Mouse (Mus musculus): ENCODE results near the gene Fkbp1a. TPM values are rescaled to one million over a fixed set of nuclear protein-coding genes. Genes with fewer than 3 reads are reported as not detected.

Fkbp1a gene
- polyA plus RNA-seq, 1 experiment from 2014 or later, result 644 TPM

GRCm38 (mm10) chr2:151566856-151567255 is 24.6 kb downstream of the Fkbp1a start:
- Histone ChIP-seq H3K4me1 (ENCODE audit: control insufficient read depth, insufficient read depth, low read length) (no peaks in the 10 kb centered on the region), H3K36me3 (ENCODE audit: control insufficient read depth, insufficient read depth, low read length) (peaks cover 27% of the 10 kb centered on the region), H3K9me3 (replicated peaks; ENCODE audit: control insufficient read depth, low read length) (no peaks in the 10 kb centered on the region), H3K9ac (ENCODE audit: low read length) (no peak overlapping the region), H3K4me2 (ENCODE audit: low read length) (no peak overlapping the region), H3K27ac (ENCODE audit: low read depth, low read length) (no peak overlapping the region), H3K4me3 (ENCODE audit: low read depth, low read length) (no peak overlapping the region), H3K27me3 (replicated peaks; ENCODE audit: control insufficient read depth, insufficient read depth, low read length) (no peaks in the 10 kb centered on the region)
- ATAC-seq (no peak), DNase-seq (ENCODE audit: low spot score) (no peak)
- 84% methylated on average over 6 of the region's 6 CpGs for WGBS

- Histone ChIP-seq H3K4me1 (ENCODE audit: control insufficient read depth, insufficient read depth, low read length) (no peaks in the 10 kb centered on the region), H3K4me2 (ENCODE audit: low read length) (no peak overlapping the region), H3K36me3 (ENCODE audit: control insufficient read depth, insufficient read depth, low read length) (peaks cover 11% of the 10 kb centered on the region), H3K9me3 (replicated peaks; ENCODE audit: control insufficient read depth, low read length) (no peaks in the 10 kb centered on the region), H3K4me3 (ENCODE audit: low read depth, low read length) (no peak overlapping the region), H3K27me3 (replicated peaks; ENCODE audit: control insufficient read depth, insufficient read depth, low read length) (no peaks in the 10 kb centered on the region), H3K27ac (ENCODE audit: low read depth, low read length) (no peak overlapping the region), H3K9ac (ENCODE audit: low read length) (no peak overlapping the region)
- 89% methylated on average over 2 of the region's 2 CpGs for WGBS
- ATAC-seq, result no peak
- DNase-seq (ENCODE audit: low spot score), result peak; percentile 5
Observed at GRCm38 (mm10) chr2:151569452-151569851, 27.2 kb downstream of the Fkbp1a start.

- no peak within 1 kb of the TSS for H3K9ac ChIP-seq (ENCODE audit: low read length)
Observed at GRCm38 (mm10) chr2:151571873-151572700, 29.8 kb downstream of the Fkbp1a start, which contains the start of gene Sdcbp2. Gene Sdcbp2 (plus strand): TSS chr2:151572622.

GRCm38 (mm10) chr2:151573667-151574066 is 31.4 kb downstream of the Fkbp1a start:
- no peak overlapping the region for H3K9ac ChIP-seq (ENCODE audit: low read length)
- ATAC-seq, result no peak
- H3K4me3 ChIP-seq (ENCODE audit: low read depth, low read length), result no peak overlapping the region
- H3K9me3 ChIP-seq (replicated peaks; ENCODE audit: control insufficient read depth, low read length), result no peaks in the 10 kb centered on the region
- WGBS, result 72% methylated on average over 3 of the region's 3 CpGs
- no peaks in the 10 kb centered on the region for H3K27me3 ChIP-seq (replicated peaks; ENCODE audit: control insufficient read depth, insufficient read depth, low read length)
- no peaks in the 10 kb centered on the region for H3K36me3 ChIP-seq (ENCODE audit: control insufficient read depth, insufficient read depth, low read length)
- peaks cover 8% of the 10 kb centered on the region; the same call in 1 of the 2 replicates for H3K4me1 ChIP-seq (ENCODE audit: control insufficient read depth, insufficient read depth, low read length)
- H3K27ac ChIP-seq (ENCODE audit: low read depth, low read length), result no peak overlapping the region
- no peak overlapping the region for H3K4me2 ChIP-seq (ENCODE audit: low read length)
- no peak for DNase-seq (ENCODE audit: low spot score)

More at GRCm38 (mm10) chr2:151571873-151572700, 29.8 kb downstream of the Fkbp1a start, which contains the start of gene Sdcbp2:
- ATAC-seq, result no peak
- no peak for DNase-seq (ENCODE audit: low spot score)
- H3K9me3 ChIP-seq (replicated peaks; ENCODE audit: control insufficient read depth, low read length), result no peaks in the 10 kb centered on the region
- H3K27ac ChIP-seq (ENCODE audit: low read depth, low read length), result no peak within 1 kb of the TSS
- no peaks in the 10 kb centered on the region for H3K36me3 ChIP-seq (ENCODE audit: control insufficient read depth, insufficient read depth, low read length)
- 71% methylated on average over 17 of the region's 17 CpGs for WGBS
- H3K4me1 ChIP-seq (ENCODE audit: control insufficient read depth, insufficient read depth, low read length), result peaks cover 8% of the 10 kb centered on the region; the same call in 1 of the 2 replicates
- H3K27me3 ChIP-seq (replicated peaks; ENCODE audit: control insufficient read depth, insufficient read depth, low read length), result no peaks in the 10 kb centered on the region
- H3K4me3 ChIP-seq (ENCODE audit: low read depth, low read length), result no peak within 1 kb of the TSS
- H3K4me2 ChIP-seq (ENCODE audit: low read length), result no peak within 1 kb of the TSS

- no peak for DNase-seq (ENCODE audit: low spot score)
- Histone ChIP-seq H3K9me3 (replicated peaks; ENCODE audit: control insufficient read depth, low read length) (no peaks in the 10 kb centered on the region), H3K4me2 (ENCODE audit: low read length) (no peak overlapping the region), H3K4me1 (ENCODE audit: control insufficient read depth, insufficient read depth, low read length) (peaks cover 8% of the 10 kb centered on the region; the same call in 1 of the 2 replicates), H3K4me3 (ENCODE audit: low read depth, low read length) (no peak overlapping the region), H3K36me3 (ENCODE audit: control insufficient read depth, insufficient read depth, low read length) (no peaks in the 10 kb centered on the region), H3K27me3 (replicated peaks; ENCODE audit: control insufficient read depth, insufficient read depth, low read length) (no peaks in the 10 kb centered on the region), H3K9ac (ENCODE audit: low read length) (no peak overlapping the region), H3K27ac (ENCODE audit: low read depth, low read length) (no peak overlapping the region)
- ATAC-seq, result no peak
- 65% methylated on average over 5 of the region's 5 CpGs for WGBS
Observed at GRCm38 (mm10) chr2:151574607-151575006, 32.3 kb downstream of the Fkbp1a start.

GRCm38 (mm10) chr2:151575119-151575698 is 32.9 kb downstream of the Fkbp1a start:
- 30% methylated on average over 7 of the region's 7 CpGs for WGBS
- Histone ChIP-seq H3K4me3 (ENCODE audit: low read depth, low read length) (peak overlapping the region; percentile 41), H3K4me2 (ENCODE audit: low read length) (peak overlapping the region; percentile 80), H3K9me3 (replicated peaks; ENCODE audit: control insufficient read depth, low read length) (no peaks in the 10 kb centered on the region), H3K4me1 (ENCODE audit: control insufficient read depth, insufficient read depth, low read length) (peaks cover 8% of the 10 kb centered on the region; the same call in 1 of the 2 replicates), H3K36me3 (ENCODE audit: control insufficient read depth, insufficient read depth, low read length) (no peaks in the 10 kb centered on the region), H3K27ac (ENCODE audit: low read depth, low read length) (peak overlapping the region; percentile 78; the same call in 1 of the 2 replicates), H3K27me3 (replicated peaks; ENCODE audit: control insufficient read depth, insufficient read depth, low read length) (no peaks in the 10 kb centered on the region), H3K9ac (ENCODE audit: low read length) (peak overlapping the region; percentile 68)
- peak; percentile 62 for DNase-seq (ENCODE audit: low spot score)
- peak; percentile 1; the same call in 1 of the 2 replicates for ATAC-seq

- no peaks in the 10 kb centered on the region for H3K9me3 ChIP-seq (replicated peaks; ENCODE audit: control insufficient read depth, low read length)
- peak; percentile 98 for DNase-seq (ENCODE audit: low spot score)
- under 1% methylated on average over 38 of the region's 38 CpGs for WGBS
Observed at GRCm38 (mm10) chr2:151575699-151576389, 33.6 kb downstream of the Fkbp1a start.

GRCm38 (mm10) chr2:151579183-151579582 is 36.9 kb downstream of the Fkbp1a start:
- WGBS, result 86% methylated on average over 4 of the region's 4 CpGs
- ATAC-seq, result no peak
- H3K9ac ChIP-seq (ENCODE audit: low read length), result no peak overlapping the region
- H3K27me3 ChIP-seq (replicated peaks; ENCODE audit: control insufficient read depth, insufficient read depth, low read length), result no peaks in the 10 kb centered on the region
- peaks cover 8% of the 10 kb centered on the region; the same call in 1 of the 2 replicates for H3K4me1 ChIP-seq (ENCODE audit: control insufficient read depth, insufficient read depth, low read length)
- no peaks in the 10 kb centered on the region for H3K36me3 ChIP-seq (ENCODE audit: control insufficient read depth, insufficient read depth, low read length)
- no peak overlapping the region for H3K4me3 ChIP-seq (ENCODE audit: low read depth, low read length)
- DNase-seq (ENCODE audit: low spot score), result no peak
- no peak overlapping the region for H3K27ac ChIP-seq (ENCODE audit: low read depth, low read length)
- no peak overlapping the region for H3K4me2 ChIP-seq (ENCODE audit: low read length)
- no peaks in the 10 kb centered on the region for H3K9me3 ChIP-seq (replicated peaks; ENCODE audit: control insufficient read depth, low read length)

More at GRCm38 (mm10) chr2:151575699-151576389, 33.6 kb downstream of the Fkbp1a start:
- ATAC-seq, result peak; percentile 97
- H3K36me3 ChIP-seq (ENCODE audit: control insufficient read depth, insufficient read depth, low read length), result no peaks in the 10 kb centered on the region
- no peaks in the 10 kb centered on the region for H3K27me3 ChIP-seq (replicated peaks; ENCODE audit: control insufficient read depth, insufficient read depth, low read length)
- peak overlapping the region; percentile 78 for H3K27ac ChIP-seq (ENCODE audit: low read depth, low read length)
- H3K9ac ChIP-seq (ENCODE audit: low read length), result peak overlapping the region; percentile 68
- peak overlapping the region; percentile 41 for H3K4me3 ChIP-seq (ENCODE audit: low read depth, low read length)
- peaks cover 8% of the 10 kb centered on the region; the same call in 1 of the 2 replicates for H3K4me1 ChIP-seq (ENCODE audit: control insufficient read depth, insufficient read depth, low read length)
- peak overlapping the region; percentile 80 for H3K4me2 ChIP-seq (ENCODE audit: low read length)

Data from forebrain, embryonic 14.5 days (tissue).